Mouse (Mus musculus) midbrain, embryonic 13.5 days (tissue): ENCODE measurements around the gene Srebf2. TPM values are rescaled to one million over a fixed set of nuclear protein-coding genes. Genes with fewer than 3 reads are reported as not detected.

Experiments used
- ATAC-seq: fragments of 200-750 bp; cut with Nextera tagmentation; 2 replicates; pipeline ENCODE4 v1.8.0; 2017; ENCODE audit warnings: mild to moderate bottlenecking, moderate TSS enrichment, moderate library complexity
- H3K27ac ChIP-seq: fragments of 300-500 bp; sonication (generic); 2 replicates; pipeline ENCODE4 v1.5.1; 2015; ENCODE audit warnings: inconsistent platforms, mild to moderate bottlenecking, moderate library complexity
- H3K27me3 ChIP-seq: fragments of 300-500 bp; sonication (generic); 2 replicates; pipeline ENCODE4 v1.6.1; 2015; ENCODE audit warnings: mild to moderate bottlenecking, inconsistent platforms
- H3K36me3 ChIP-seq: fragments of 300-500 bp; sonication (generic); 2 replicates; pipeline ENCODE4 v1.6.1; 2015; ENCODE audit warnings: mild to moderate bottlenecking, inconsistent platforms
- H3K4me1 ChIP-seq: fragments of 300-500 bp; sonication (generic); replicated peaks from 2 replicates; pipeline ENCODE4 v1.6.1; 2015; ENCODE audit warnings: inconsistent platforms
- H3K4me2 ChIP-seq: fragments of 300-500 bp; sonication (generic); replicated peaks from 2 replicates; pipeline ENCODE4 v1.6.1; 2015; ENCODE audit warnings: moderate library complexity, mild to moderate bottlenecking, inconsistent platforms
- H3K4me3 ChIP-seq: fragments of 300-500 bp; sonication (generic); replicated peaks from 2 replicates; pipeline ENCODE4 v1.5.1; 2015; ENCODE audit warnings: mild to moderate bottlenecking, inconsistent platforms
- H3K9ac ChIP-seq: fragments of 300-500 bp; sonication (generic); replicated peaks from 2 replicates; pipeline ENCODE4 v1.6.1; 2015; ENCODE audit warnings: mild to moderate bottlenecking, inconsistent platforms
- H3K9me3 ChIP-seq: fragments of 300-500 bp; sonication (generic); 2 replicates; pipeline ENCODE4 v1.6.1; 2016; ENCODE audit warnings: mild to moderate bottlenecking, inconsistent platforms
- WGBS: fragments of 180-500 bp; shearing (Covaris S2); methylation state at CpG from one replicate; pipeline ENCODE4 v1.1.7; 2015; 5-methylcytosine and 5-hydroxymethylcytosine counted together
- polyA plus RNA-seq: library from polyadenylated mRNA; unstranded; fragments of >200 nt; fragmentation: Nextera tagmentation; extraction: Ambion mirVana; gene quantifications from 2 replicates; pipeline ENCODE4 v1.2.1, GENCODE M21; 2015

The Srebf2 gene
- polyA plus RNA-seq, 1 experiment from 2014 or later: 225 TPM

GRCm38 (mm10) chr15:82223251-82223650 is 76.3 kb downstream of the Srebf2 start:
- H3K4me3 ChIP-seq: no peak overlapping the region
- H3K9ac ChIP-seq: no peak overlapping the region
- H3K9me3 ChIP-seq: no peaks in the 10 kb centered on the region
- ATAC-seq: peak; percentile 12; the same call in 1 of the 2 replicates
- no peaks in the 10 kb centered on the region for H3K36me3 ChIP-seq
- peaks cover 26% of the 10 kb centered on the region for H3K27me3 ChIP-seq
- no peak overlapping the region for H3K4me2 ChIP-seq
- no peak overlapping the region for H3K27ac ChIP-seq
- H3K4me1 ChIP-seq: peaks cover 22% of the 10 kb centered on the region
- WGBS: 52% methylated on average over 6 of the region's 7 CpGs

- Histone ChIP-seq H3K36me3 (no peaks in the 10 kb centered on the region), H3K4me3 (peak within 1 kb of the TSS; percentile 34), H3K4me2 (peak within 1 kb of the TSS; percentile 63), H3K27me3 (peaks cover 26% of the 10 kb centered on the region), H3K9me3 (no peaks in the 10 kb centered on the region), H3K9ac (peak within 1 kb of the TSS; percentile 54), H3K27ac (no peak within 1 kb of the TSS), H3K4me1 (peaks cover 22% of the 10 kb centered on the region)
- peak; percentile 68 for ATAC-seq
- 1% methylated on average over 41 of the region's 44 CpGs for WGBS
Observed at GRCm38 (mm10) chr15:82223657-82224601, 76.9 kb downstream of the Srebf2 start, which contains the start of gene Tnfrsf13c. TSS of gene Tnfrsf13c (minus strand) at chr15:82224369.

- Histone ChIP-seq H3K9ac (no peak overlapping the region; the same call in 1 of the 2 replicates), H3K4me1 (peaks cover 18% of the 10 kb centered on the region), H3K27me3 (peaks cover 26% of the 10 kb centered on the region), H3K4me2 (peak overlapping the region; percentile 63), H3K9me3 (no peaks in the 10 kb centered on the region), H3K27ac (no peak overlapping the region), H3K4me3 (peak overlapping the region; percentile 34; the same call in 1 of the 2 replicates), H3K36me3 (no peaks in the 10 kb centered on the region)
- WGBS: 41% methylated on average over 7 of the region's 7 CpGs
- peak; percentile 38 for ATAC-seq
Observed at GRCm38 (mm10) chr15:82224602-82225215, 77.7 kb downstream of the Srebf2 start.

- Histone ChIP-seq H3K9me3 (no peaks in the 10 kb centered on the region), H3K27me3 (peaks cover 26% of the 10 kb centered on the region), H3K4me2 (no peak overlapping the region), H3K4me1 (peaks cover 16% of the 10 kb centered on the region), H3K36me3 (no peaks in the 10 kb centered on the region), H3K9ac (no peak overlapping the region), H3K4me3 (no peak overlapping the region), H3K27ac (no peak overlapping the region)
- ATAC-seq: no peak
- 92% methylated on average over 5 of the region's 5 CpGs for WGBS
Observed at GRCm38 (mm10) chr15:82225769-82226168, 78.8 kb downstream of the Srebf2 start.

GRCm38 (mm10) chr15:82229542-82230045 is 82.6 kb downstream of the Srebf2 start:
- H3K27me3 ChIP-seq: peaks cover 11% of the 10 kb centered on the region
- 37% methylated on average over 11 of the region's 11 CpGs for WGBS
- H3K4me1 ChIP-seq: peaks cover 2% of the 10 kb centered on the region
- H3K9ac ChIP-seq: 0 out of 2 replicates have a peak overlapping the region, but pooled peaks have one; percentile 17
- no peaks in the 10 kb centered on the region for H3K9me3 ChIP-seq
- H3K4me3 ChIP-seq: no peak overlapping the region
- no peak overlapping the region for H3K27ac ChIP-seq
- H3K36me3 ChIP-seq: no peaks in the 10 kb centered on the region; the same call in 1 of the 2 replicates
- H3K4me2 ChIP-seq: no peak overlapping the region
- no peak for ATAC-seq

- 66% methylated on average over 6 of the region's 6 CpGs for WGBS
Observed at GRCm38 (mm10) chr15:82230098-82230611, 83.2 kb downstream of the Srebf2 start.

GRCm38 (mm10) chr15:82231100-82231499 is 84.1 kb downstream of the Srebf2 start:
- 77% methylated on average over 4 of the region's 4 CpGs for WGBS
- H3K9ac ChIP-seq: no peak overlapping the region
- no peak overlapping the region for H3K4me3 ChIP-seq
- H3K4me2 ChIP-seq: no peak overlapping the region
- no peaks in the 10 kb centered on the region for H3K9me3 ChIP-seq
- H3K36me3 ChIP-seq: no peaks in the 10 kb centered on the region; the same call in 1 of the 2 replicates
- no peaks in the 10 kb centered on the region for H3K4me1 ChIP-seq
- H3K27me3 ChIP-seq: no peaks in the 10 kb centered on the region
- 0 out of 2 replicates have a peak, but pooled peaks have one; percentile 24 for ATAC-seq
- no peak overlapping the region for H3K27ac ChIP-seq

More at GRCm38 (mm10) chr15:82230098-82230611, 83.2 kb downstream of the Srebf2 start:
- H3K27me3 ChIP-seq: peaks cover 5% of the 10 kb centered on the region
- no peaks in the 10 kb centered on the region for H3K4me1 ChIP-seq
- H3K4me3 ChIP-seq: no peak overlapping the region
- no peak overlapping the region for H3K27ac ChIP-seq
- no peak overlapping the region for H3K9ac ChIP-seq
- no peaks in the 10 kb centered on the region; the same call in 1 of the 2 replicates for H3K36me3 ChIP-seq
- ATAC-seq: no peak
- no peaks in the 10 kb centered on the region for H3K9me3 ChIP-seq
- H3K4me2 ChIP-seq: no peak overlapping the region

- WGBS: 69% methylated on average over 11 of the region's 11 CpGs
- H3K9me3 ChIP-seq: no peaks in the 10 kb centered on the region
- no peaks in the 10 kb centered on the region for H3K27me3 ChIP-seq
- no peak for ATAC-seq
- H3K27ac ChIP-seq: no peak overlapping the region
- H3K36me3 ChIP-seq: no peaks in the 10 kb centered on the region; the same call in 1 of the 2 replicates
- H3K4me3 ChIP-seq: no peak overlapping the region
- 0 out of 2 replicates have a peak overlapping the region, but pooled peaks have one; percentile 33 for H3K9ac ChIP-seq
- H3K4me1 ChIP-seq: no peaks in the 10 kb centered on the region
- H3K4me2 ChIP-seq: no peak overlapping the region
Observed at GRCm38 (mm10) chr15:82231591-82232378, 84.8 kb downstream of the Srebf2 start.

GRCm38 (mm10) chr15:82232651-82233050 is 85.7 kb downstream of the Srebf2 start:
- no peak overlapping the region for H3K4me2 ChIP-seq
- no peak overlapping the region for H3K27ac ChIP-seq
- no peak for ATAC-seq
- H3K9ac ChIP-seq: no peak overlapping the region
- no peaks in the 10 kb centered on the region for H3K9me3 ChIP-seq
- no peaks in the 10 kb centered on the region for H3K27me3 ChIP-seq
- no peak overlapping the region for H3K4me3 ChIP-seq
- no peaks in the 10 kb centered on the region for H3K4me1 ChIP-seq
- no peaks in the 10 kb centered on the region; the same call in 1 of the 2 replicates for H3K36me3 ChIP-seq
- WGBS: 77% methylated on average over 4 of the region's 4 CpGs

- H3K36me3 ChIP-seq: peaks cover 3% of the 10 kb centered on the region
- no peak overlapping the region for H3K4me3 ChIP-seq
- ATAC-seq: no peak
- H3K4me2 ChIP-seq: no peak overlapping the region
- H3K27ac ChIP-seq: no peak overlapping the region
- no peaks in the 10 kb centered on the region for H3K9me3 ChIP-seq
- no peaks in the 10 kb centered on the region for H3K4me1 ChIP-seq
- 71% methylated on average over 10 of the region's 10 CpGs for WGBS
- H3K27me3 ChIP-seq: no peaks in the 10 kb centered on the region
- H3K9ac ChIP-seq: no peak overlapping the region
Observed at GRCm38 (mm10) chr15:82235661-82236060, 88.7 kb downstream of the Srebf2 start.

GRCm38 (mm10) chr15:82236565-82236964 is 89.6 kb downstream of the Srebf2 start:
- H3K4me1 ChIP-seq: no peaks in the 10 kb centered on the region
- peak; percentile 90 for ATAC-seq
- no peaks in the 10 kb centered on the region for H3K9me3 ChIP-seq
- no peak overlapping the region for H3K9ac ChIP-seq
- H3K36me3 ChIP-seq: peaks cover 3% of the 10 kb centered on the region
- no peaks in the 10 kb centered on the region for H3K27me3 ChIP-seq
- H3K4me3 ChIP-seq: no peak overlapping the region
- no peak overlapping the region for H3K27ac ChIP-seq
- 18% methylated on average over 5 of the region's 5 CpGs for WGBS
- H3K4me2 ChIP-seq: no peak overlapping the region
